Mouse (Mus musculus): ENCODE measurements around the gene Boc.

Gene Boc

DNA sequence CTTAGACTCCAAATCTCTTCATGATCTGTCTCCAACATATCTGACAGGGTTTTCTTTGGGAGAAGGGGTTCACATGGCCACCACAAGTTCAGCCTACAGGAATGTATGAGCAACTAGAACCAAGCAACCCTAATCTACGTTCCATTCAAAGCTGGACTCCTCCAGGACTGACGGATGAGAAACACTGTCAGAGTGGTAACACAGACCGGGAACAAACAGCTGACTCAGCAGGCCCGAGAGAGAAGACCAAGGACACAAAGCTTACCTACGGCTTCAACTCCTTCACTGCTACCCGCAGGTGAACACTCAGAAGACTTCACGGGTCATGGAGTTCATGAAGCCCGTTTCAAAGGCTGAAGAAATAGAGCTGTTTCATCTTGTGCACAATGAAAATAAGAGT lies 4.8 kb downstream of the Boc start:
- in situ Hi-C loops (cut with MboI, MseI): no loop called here

GRCm38 (mm10) chr16:44552726-44553125 lies 6.0 kb downstream of the Boc start:
- in situ Hi-C loops (cut with MboI, MseI): no loop called here

DNA sequence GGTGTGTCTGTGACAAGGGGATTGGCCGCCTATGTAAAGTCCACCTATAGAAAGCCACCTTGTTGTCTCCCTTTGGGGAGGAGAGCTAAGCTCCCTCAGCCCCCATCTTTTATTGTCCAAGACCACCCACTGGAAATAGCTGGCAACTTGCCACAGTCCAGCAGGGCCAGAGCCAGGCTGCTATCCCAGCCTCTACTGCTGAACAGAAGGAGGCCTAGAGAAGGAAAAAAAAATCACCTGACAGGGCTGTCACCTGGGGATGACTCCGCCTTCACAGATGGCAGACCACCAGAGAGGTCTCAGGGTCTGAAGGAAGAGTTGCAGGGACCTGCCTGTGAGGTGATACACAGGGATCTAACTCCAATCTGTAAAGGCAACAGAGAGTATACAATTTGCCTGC lies 6.7 kb downstream of the Boc start:
- in situ Hi-C loops (cut with MboI, MseI): no loop called here

GRCm38 (mm10) chr16:44551491-44551890 lies 7.2 kb downstream of the Boc start:
- in situ Hi-C loops (cut with MboI, MseI): no loop called here

GRCm38 (mm10) chr16:44550843-44551242 lies 7.9 kb downstream of the Boc start:
- in situ Hi-C loops (cut with MboI, MseI): no loop called here

DNA sequence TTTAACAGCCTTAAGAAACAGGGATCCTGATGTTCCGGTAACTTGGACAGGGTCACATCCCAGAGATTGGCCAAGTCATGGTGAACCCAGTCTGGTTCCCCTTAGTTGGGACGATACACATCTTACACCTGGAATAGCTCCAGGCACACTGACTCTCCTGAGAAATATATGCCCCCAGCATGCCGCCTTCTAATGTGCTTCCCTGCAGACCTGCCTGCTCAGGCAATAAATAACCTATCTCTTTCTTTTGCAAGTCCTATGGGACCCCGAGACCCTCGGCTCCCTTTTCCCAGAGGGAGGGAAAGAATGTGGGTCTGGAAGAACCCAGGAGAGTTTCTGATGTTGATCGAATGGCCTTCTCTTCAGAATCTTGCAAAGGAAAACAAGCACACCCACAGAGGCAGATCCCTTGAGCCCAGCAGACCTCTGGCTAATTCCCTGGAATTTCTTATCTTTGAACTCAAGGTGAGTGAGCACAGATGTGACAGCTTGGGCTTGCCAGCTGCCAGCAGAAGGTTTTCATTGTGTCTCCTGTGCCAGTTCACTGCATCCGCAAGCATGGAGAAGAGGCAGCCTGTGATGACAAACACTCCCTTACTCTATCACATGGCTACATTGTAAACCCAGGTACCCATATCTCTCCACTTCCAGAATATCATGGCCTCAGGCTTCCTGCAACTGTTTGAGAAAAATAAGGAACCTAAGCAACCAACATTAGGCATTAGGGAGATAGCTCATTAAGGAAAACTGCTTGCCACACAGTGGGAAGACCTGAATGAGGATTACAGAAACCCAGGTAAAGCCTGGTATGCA lies 8.6 kb downstream of the Boc start:
- in situ Hi-C loops (cut with MboI, MseI): no loop called here

DNA sequence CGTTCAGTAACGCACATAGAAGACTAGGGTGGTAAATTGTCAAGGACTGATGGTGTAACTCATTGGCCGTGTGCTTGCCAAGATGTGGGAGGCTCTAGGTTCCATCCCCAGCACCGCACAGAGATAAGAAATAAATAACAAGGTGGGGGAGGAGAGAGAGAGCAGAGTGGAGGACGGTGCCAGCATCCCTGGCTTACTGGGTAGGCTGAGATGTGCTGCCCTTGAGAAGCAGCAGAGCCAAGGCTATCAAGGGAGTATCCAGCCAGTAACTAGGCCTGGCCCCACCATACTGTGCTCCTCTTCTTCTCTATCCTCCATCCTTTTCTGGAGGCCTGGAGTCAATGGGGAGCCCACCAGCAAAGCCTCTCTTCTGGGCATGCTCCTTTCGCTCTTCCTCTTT lies 9.3 kb downstream of the Boc start:
- in situ Hi-C loops (cut with MboI, MseI): no loop called here

DNA sequence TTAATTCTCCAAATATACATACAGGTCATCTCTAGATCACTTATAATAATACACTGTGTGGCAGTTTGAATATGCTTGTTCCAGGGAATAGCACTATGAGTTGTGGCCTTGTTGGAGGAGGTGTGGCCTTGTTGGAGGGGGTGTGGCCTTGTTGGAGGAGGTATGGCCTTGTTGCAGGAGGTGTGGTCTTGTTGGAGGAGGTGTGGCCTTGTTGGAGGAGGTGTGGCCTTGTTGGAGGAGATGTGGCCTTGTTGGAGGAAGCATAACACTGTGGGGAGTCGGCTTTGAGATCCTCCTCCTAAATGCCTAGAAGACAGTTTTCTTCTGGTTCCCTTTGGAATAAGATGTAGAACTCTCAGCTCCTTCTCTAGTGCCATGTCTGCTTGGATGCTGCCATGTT lies 10.7 kb downstream of the Boc start:
- in situ Hi-C loops (cut with MboI, MseI): no loop called here

DNA sequence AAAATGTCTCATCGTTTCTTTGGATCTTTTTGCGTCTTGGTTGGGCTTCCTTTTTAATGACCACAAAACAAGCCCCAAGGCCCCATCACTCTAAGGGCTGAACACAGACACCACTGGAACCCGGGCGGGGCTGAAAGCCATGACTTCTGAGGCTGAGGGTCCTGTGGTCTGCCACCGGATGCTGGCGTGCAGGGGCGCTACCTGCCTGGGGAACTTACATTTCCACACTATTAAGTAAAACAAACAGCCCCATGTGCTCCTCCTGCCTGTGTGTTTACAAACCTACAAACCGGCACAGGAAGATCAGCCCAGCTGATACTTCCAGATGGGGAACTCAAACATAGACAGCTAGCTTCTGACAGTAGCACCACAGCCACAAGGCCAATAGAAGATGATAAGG lies 11.9 kb downstream of the Boc start:
- in situ Hi-C loops (cut with MboI, MseI): no loop called here

DNA sequence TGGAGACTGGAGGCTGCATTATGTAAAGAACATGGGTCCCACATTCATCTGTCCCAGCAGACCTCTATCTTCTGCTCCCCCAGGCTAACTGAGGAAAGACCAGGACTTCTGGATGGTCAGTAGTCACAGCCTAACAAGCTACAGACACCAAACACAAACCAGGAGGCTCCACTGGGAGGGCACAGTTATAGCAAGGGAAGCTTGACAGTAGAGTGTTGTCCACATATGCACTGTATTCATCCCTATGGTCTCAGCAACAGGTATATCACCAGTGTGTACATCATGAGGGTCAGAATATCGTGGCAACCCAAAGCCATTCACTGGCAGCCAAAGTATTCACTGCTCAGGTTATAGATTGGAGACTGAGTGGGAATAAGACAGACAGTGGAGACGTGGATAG lies 12.8 kb downstream of the Boc start:
- in situ Hi-C loops (cut with MboI, MseI): no loop called here

DNA sequence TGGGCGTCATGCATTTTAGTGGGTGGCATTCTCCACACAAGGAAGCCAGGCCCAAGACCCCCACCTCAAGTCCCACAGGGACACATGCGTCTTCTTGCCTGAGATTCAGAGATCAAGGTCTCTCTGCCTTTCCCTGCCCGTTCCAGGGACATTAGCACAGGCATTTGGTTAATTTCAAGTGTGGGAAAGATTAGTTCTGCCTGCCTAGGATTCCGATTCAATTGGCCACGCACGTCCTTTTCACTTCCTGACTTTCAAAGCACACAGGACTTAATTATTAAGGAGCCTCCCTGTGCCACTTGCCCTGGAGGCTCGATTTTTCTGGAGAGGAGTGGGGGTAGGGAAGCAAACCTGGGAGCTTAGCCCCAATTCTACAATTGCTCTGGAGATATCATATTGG lies 13.5 kb downstream of the Boc start:
- in situ Hi-C loops (cut with MboI, MseI): no loop called here

DNA sequence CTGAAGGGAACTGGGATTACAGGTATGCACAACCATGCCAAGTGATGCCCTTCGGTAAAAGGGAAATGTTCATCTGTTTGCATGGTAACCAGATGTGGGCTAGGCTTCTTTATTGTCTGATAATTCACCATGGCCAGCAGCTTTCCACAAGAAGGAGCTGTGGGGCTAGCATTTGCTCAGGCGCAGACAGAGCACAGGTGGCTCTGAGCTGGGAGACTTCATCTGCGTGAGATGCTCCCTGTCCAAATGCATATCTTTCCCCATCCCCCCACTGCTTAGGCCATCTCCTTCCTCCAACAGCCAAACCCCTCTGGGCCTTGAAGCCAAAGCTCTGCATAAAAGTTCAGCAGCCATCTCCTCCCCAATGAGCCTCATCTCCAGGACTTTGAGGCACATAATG lies 15.6 kb downstream of the Boc start:
- in situ Hi-C loops (cut with MboI, MseI): no loop called here

GRCm38 (mm10) chr16:44542029-44542690 lies 16.5 kb downstream of the Boc start:
- in situ Hi-C loops (cut with MboI, MseI): no loop called here

- in situ Hi-C loops (cut with MboI, MseI): no loop called here
These were observed 19.1 kb downstream of the Boc start for GRCm38 (mm10) chr16:44539611-44540010.

- in situ Hi-C loops (cut with MboI, MseI): no loop called here
These were observed 20.0 kb downstream of the Boc start for GRCm38 (mm10) chr16:44538401-44539395.

DNA sequence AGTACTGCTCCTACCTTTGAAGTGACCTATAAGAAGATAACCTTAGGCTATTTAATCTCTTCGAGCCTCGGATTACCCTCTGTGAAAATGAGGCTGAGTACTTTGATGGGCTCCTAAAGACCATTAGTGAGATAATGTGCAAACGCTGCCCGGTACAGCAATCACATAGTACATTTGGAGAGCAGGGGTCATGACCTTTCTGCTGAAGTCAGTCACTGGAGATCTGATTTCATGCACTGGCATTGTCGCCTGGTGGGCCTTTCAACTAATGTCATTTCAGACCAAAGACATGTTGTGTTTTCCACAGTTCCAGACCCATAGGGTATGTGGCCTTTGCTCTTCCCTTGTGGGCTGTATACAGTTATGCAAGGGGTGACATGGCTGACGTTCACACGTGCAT lies 24.6 kb downstream of the Boc start:
- in situ Hi-C loops (cut with MboI, MseI): no loop called here

DNA sequence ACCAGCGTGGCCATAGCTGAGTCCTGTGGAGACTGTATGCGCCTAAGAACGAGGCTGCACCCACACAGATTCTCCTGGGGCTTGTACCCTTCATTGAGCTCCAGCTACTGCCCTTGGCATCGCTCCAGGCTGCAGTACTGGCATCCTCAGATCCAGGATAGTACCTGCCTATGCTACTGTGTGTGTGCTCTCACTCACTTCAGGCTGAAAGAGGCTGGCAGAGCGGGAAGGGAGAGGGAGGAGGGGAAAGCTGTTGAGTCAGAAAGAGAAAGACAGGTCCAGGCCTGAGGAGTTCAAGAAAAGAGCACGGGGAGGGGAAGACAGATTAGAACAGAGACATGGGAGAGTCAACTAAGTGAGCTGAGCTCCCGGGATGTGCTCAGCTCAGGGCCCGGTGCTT lies 25.2 kb downstream of the Boc start:
- in situ Hi-C loops (cut with MboI, MseI): no loop called here

DNA sequence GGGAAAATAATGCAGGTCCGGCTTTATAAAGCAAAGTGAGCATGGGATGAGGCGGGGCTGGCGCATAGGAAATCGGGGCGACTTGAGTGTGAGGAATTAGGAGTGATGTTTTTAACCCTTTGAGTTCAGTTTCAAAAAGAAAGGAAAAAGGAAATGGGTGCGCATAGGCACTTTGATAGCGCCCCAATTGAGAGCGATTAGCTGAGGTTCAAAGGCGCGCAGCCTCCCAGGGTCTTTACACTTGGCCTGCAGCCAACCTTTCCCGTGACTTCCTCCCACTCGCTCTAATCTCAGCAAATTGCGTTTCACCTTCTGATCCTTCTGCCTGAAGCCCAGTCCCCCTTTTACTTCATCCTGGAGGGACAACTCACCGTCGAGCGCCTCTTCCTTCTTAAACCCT lies 25.8 kb downstream of the Boc start:
- in situ Hi-C loops (cut with MboI, MseI): no loop called here

GRCm38 (mm10) chr16:44531239-44531797 lies 27.4 kb downstream of the Boc start:
- in situ Hi-C loops (cut with MboI, MseI): no loop called here

- in situ Hi-C loops (cut with MboI, MseI): no loop called here
These were observed 27.9 kb downstream of the Boc start for GRCm38 (mm10) chr16:44530829-44531228.

DNA sequence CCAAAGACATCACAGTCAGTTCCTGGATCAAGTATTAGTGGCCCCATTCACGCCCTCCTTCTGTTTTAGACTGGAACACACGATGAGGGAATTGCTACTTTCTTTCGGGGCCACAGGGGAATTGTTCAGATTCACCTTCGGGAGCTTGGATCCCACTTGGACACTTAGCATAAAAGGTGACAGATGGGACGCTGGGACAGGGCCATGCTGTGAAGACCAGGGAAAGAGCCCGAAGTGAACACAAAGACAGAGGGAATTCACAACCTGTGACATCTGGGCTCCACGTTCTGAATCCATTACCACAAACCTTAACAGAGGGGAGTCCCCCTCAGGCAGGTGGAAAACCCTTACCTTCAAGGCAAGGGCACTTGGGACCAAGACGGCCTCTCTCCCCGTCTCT lies 28.5 kb downstream of the Boc start:
- in situ Hi-C loops (cut with MboI, MseI): no loop called here

DNA sequence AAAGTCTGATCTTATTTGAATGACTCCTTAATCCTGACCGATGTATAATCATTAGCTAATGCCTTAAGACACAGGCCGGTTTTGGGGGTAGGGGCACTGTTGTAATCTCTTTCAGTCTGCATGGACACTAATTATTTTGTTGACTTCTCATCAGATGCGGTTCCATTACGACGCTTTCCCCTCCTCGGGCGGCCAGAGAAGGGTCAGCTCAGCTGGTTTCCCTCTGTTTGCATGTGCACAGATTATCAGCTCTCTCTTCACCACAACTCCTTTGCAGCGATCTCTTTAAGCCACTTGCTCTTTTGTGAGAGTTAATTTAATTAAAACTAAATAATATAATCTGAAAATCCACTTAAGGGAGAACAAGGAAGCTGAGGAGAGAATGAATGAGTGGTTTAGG lies 29.0 kb downstream of the Boc start:
- in situ Hi-C loops (cut with MboI, MseI): loop anchor here (10.0 kb wide), 1 partner anchor 515 kb away; no protein-coding TSS in a partner anchor
